In the genomic region with DNA sequence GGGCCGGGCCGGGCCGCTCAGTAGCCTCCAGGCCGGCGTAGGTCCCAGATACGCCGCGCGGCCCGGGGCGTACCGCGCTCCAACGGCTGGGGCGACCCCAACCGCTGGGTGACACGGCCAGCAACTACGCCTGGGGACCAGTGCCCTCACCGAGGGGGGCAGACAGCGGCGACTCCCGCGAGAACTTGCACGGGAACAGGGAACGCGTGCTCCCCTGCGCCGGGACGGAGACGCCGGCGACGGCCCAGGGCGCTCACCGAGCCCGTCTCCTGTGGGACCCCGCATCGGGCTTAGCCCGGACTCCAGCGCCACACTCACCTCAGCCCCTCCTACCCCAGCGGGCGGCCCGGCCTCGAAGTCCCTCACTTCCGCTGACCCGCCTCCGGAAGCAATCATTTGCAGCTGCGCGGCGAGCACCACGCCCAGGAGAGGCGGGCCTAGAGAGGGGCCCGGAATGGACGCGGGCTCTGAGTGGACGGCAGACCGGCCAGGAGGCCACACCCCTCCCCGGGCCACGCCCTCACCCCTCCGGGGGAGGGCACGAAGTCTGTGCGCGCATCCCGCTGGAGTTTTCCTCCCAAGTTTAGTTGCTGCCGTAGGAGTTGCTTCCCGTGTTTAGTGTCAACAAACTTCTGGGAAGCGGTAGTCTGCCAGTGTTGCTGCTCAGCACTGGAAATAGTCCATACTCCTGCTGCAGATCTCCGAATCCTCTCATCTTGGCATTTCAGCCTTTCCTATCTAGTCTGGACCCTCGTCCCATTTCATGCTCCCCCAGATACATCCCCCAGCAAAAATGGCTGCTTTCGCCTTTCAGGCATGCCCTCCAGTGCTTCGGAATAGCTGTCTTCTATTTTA, we compare ENCODE assay signal across 7 mouse cellular contexts. TPM values are rescaled to one million over a fixed set of nuclear protein-coding genes. Genes with fewer than 3 reads are reported as not detected.
A peak's percentile ranks its signal among the peaks of the same experiment; 100 is the strongest.
DNase-seq lines count a peak whose midpoint lies in the region; ATAC-seq and TF ChIP-seq lines count a peak whose summit lies in the region.

A gene (minus strand): TSS at position 456 of the 855 bp plus-strand sequence.

- ATAC-seq in intestine, postnatal 0 days, result peak; percentile 97
- ATAC-seq in midbrain, embryonic 12.5 days (ENCODE audit: low FRiP score, low read depth), result peak; percentile 98

- intact Hi-C loops in left cerebral cortex, postnatal 4 days (cut with DNase I), result loop anchor here (5.0 kb wide), 1 partner anchor 257 kb away; no protein-coding TSS in a partner anchor

- no peaks in the 10 kb centered on the region for H3K9me3 ChIP-seq in embryonic facial prominence, embryonic 10.5 days
- H3K9me3 ChIP-seq in intestine, postnatal 0 days (ENCODE audit: control insufficient read depth), result no peaks in the 10 kb centered on the region
- H3K9me3 ChIP-seq in midbrain, embryonic 12.5 days, result no peaks in the 10 kb centered on the region

- no peaks in the 10 kb centered on the region for H3K27me3 ChIP-seq in embryonic facial prominence, embryonic 10.5 days (replicated peaks; ENCODE audit: low read depth, poor library complexity, severe bottlenecking)
- no peaks in the 10 kb centered on the region for H3K27me3 ChIP-seq in intestine, postnatal 0 days (replicated peaks; ENCODE audit: control insufficient read depth, insufficient read depth, low read length)
- H3K27me3 ChIP-seq in midbrain, embryonic 12.5 days, result no peaks in the 10 kb centered on the region
- H3K27me3 ChIP-seq in small intestine, adult 2 months (ENCODE audit: control insufficient read depth, insufficient read depth, low read length), result no peaks in the 10 kb centered on the region

- WGBS in embryonic facial prominence, embryonic 10.5 days, result under 1% methylated on average over 71 of the region's 71 CpGs
- under 1% methylated on average over 62 of the region's 71 CpGs for WGBS in intestine, postnatal 0 days
- WGBS in midbrain, embryonic 12.5 days, result under 1% methylated on average over 62 of the region's 71 CpGs
- WGBS in small intestine, adult 2 months, result under 1% methylated on average over 71 of the region's 71 CpGs

- peak within 1 kb of the TSS; percentile 87 for H3K27ac ChIP-seq in embryonic facial prominence, embryonic 10.5 days (replicated peaks)
- peak within 1 kb of the TSS; percentile 94 for H3K27ac ChIP-seq in intestine, postnatal 0 days (ENCODE audit: low read depth, low read length)
- H3K27ac ChIP-seq in midbrain, embryonic 12.5 days (replicated peaks), result peak within 1 kb of the TSS; percentile 85
- H3K27ac ChIP-seq in small intestine, adult 2 months (ENCODE audit: insufficient read depth, low read depth, low read length), result peak within 1 kb of the TSS; percentile 60

- peak within 1 kb of the TSS; percentile 96 for H3K4me2 ChIP-seq in intestine, postnatal 0 days (replicated peaks; ENCODE audit: low read depth)
- H3K4me2 ChIP-seq in midbrain, embryonic 12.5 days (replicated peaks), result peak within 1 kb of the TSS; percentile 97

- H3K36me3 ChIP-seq in embryonic facial prominence, embryonic 10.5 days (replicated peaks), result peaks cover 37% of the 10 kb centered on the region
- peaks cover 21% of the 10 kb centered on the region for H3K36me3 ChIP-seq in intestine, postnatal 0 days (ENCODE audit: control insufficient read depth, insufficient read depth)
- H3K36me3 ChIP-seq in midbrain, embryonic 12.5 days, result peaks cover 34% of the 10 kb centered on the region
- H3K36me3 ChIP-seq in small intestine, adult 2 months (ENCODE audit: control insufficient read depth, insufficient read depth, low read length), result peaks cover 13% of the 10 kb centered on the region

- TF ChIP-seq POLR2A in small intestine, adult 2 months (IDR thresholded peaks at IDR 0.05; ENCODE audit: low read depth, low read length), result peak; percentile 63

- peak; percentile 99 for DNase-seq in adrenal gland, postnatal 10 days
- peak; percentile 99 for DNase-seq in embryonic facial prominence, embryonic 10.5 days (ENCODE audit: low spot score)
- DNase-seq in gonadal fat pad, adult 2 months (ENCODE audit: low read depth), result no peak
- peak; percentile 98 for DNase-seq in left cerebral cortex, postnatal 4 days

- no peak for TF ChIP-seq CTCF in intestine, postnatal 0 days (IDR thresholded peaks at IDR 0.05; ENCODE audit: low read depth)
- no peak for TF ChIP-seq CTCF in small intestine, adult 2 months (IDR thresholded peaks at IDR 0.05; ENCODE audit: extremely low read depth, insufficient read length, insufficient replicate concordance, low read depth, low read length)

- H3K4me1 ChIP-seq in embryonic facial prominence, embryonic 10.5 days, result peaks cover 25% of the 10 kb centered on the region
- no peaks in the 10 kb centered on the region for H3K4me1 ChIP-seq in intestine, postnatal 0 days (replicated peaks; ENCODE audit: control insufficient read depth, insufficient read depth, low read length)
- peaks cover 17% of the 10 kb centered on the region for H3K4me1 ChIP-seq in midbrain, embryonic 12.5 days
- H3K4me1 ChIP-seq in small intestine, adult 2 months (ENCODE audit: control insufficient read depth, insufficient read depth, insufficient read length, low read length), result peaks cover 3% of the 10 kb centered on the region; the same call in 1 of the 2 replicates

- peak within 1 kb of the TSS; percentile 94 for H3K9ac ChIP-seq in intestine, postnatal 0 days (ENCODE audit: low read depth, low read length)
- H3K9ac ChIP-seq in midbrain, embryonic 12.5 days (replicated peaks), result peak within 1 kb of the TSS; percentile 85

- H3K4me3 ChIP-seq in embryonic facial prominence, embryonic 10.5 days, result peak within 1 kb of the TSS; percentile 94
- H3K4me3 ChIP-seq in intestine, postnatal 0 days (ENCODE audit: low read depth, low read length), result peak within 1 kb of the TSS; percentile 82
- peak within 1 kb of the TSS; percentile 83 for H3K4me3 ChIP-seq in midbrain, embryonic 12.5 days
- H3K4me3 ChIP-seq in small intestine, adult 2 months (ENCODE audit: low read depth, low read length), result peak within 1 kb of the TSS; percentile 95

RNA-seq across cellular contexts. Expression of the gene that starts here (rescaled TPM):
- total RNA-seq in adrenal gland, postnatal 10 days (2021), result 100 to 1,000 TPM in 1 of 2 experiments, 10 to 100 TPM in 1; 99.7 to 124 TPM
- polyA plus RNA-seq in embryonic facial prominence, embryonic 10.5 days (2016; fragmentation: Nextera tagmentation; extraction: Ambion mirVana), result 107 and 114 TPM in 2 replicates
- 113 and 153 TPM in 2 replicates for polyA plus RNA-seq in gonadal fat pad, adult 2 months (2012; rRNA removed)
- polyA plus RNA-seq in intestine, postnatal 0 days (2015; fragmentation: Nextera tagmentation; extraction: Ambion mirVana), result 84.5 and 88.1 TPM in 2 replicates
- 100 to 1,000 TPM in 1 of 2 experiments, 10 to 100 TPM in 1; 99.4 to 102 TPM for total RNA-seq in left cerebral cortex, postnatal 4 days (2021)
- 127 and 133 TPM in 2 replicates for polyA plus RNA-seq in midbrain, embryonic 12.5 days (2016; fragmentation: Nextera tagmentation; extraction: Ambion mirVana)
- 39.4 and 55.7 TPM in 2 replicates for polyA plus RNA-seq in small intestine, adult 2 months (2012; rRNA removed)
